8 mouse cellular contexts compared by ENCODE assay signal in the genomic region with DNA sequence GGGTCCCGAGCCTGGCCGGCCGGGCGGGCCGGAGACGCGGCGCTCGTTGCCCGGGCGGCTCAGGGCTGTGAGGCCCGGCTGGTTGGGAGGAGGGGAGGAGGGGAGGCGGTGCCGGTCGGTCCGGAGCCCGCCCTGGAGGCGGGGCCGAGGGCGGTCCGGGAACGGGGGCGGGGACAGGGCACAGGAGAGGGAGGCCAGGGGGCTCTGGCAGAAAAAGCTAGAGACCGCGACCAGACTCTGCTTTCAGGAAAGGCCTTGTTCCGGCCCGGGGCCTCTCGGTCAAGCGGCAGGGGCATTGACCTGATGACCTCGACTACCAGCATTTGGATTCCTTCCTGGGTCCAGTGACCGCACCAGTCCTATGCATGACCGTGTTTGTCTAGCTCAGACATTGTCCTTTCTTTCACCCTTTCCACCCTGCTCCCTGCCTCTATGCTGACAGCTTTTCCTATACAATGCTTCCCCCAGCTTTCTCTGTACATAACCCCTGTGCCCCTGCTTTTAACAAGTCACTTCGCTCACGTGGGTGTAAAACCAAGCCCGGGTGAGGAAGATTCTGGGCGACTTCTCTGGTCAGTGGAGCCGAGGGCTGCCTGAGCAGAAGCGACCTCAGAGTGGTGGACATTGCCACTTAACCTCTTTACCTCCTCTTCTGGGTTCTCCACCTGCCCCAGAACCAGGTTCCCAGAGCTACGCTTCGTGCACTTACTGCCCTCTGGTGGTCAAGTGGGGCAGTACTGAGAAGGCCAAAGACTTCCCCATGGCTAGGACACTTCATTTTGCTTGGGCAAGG. TPM values are rescaled to one million over a fixed set of nuclear protein-coding genes. Genes with fewer than 3 reads are reported as not detected.
DNase-seq lines count a peak whose midpoint lies in the region; ATAC-seq and TF ChIP-seq lines count a peak whose summit lies in the region.

No protein-coding gene starts in this region.

- no peaks in the 10 kb centered on the region for H3K79me2 ChIP-seq in myocyte (ENCODE audit: control insufficient read depth, insufficient read depth)

- peaks cover 7% of the 10 kb centered on the region for H3K4me1 ChIP-seq in embryonic facial prominence, embryonic 11.5 days (ENCODE audit: control insufficient read depth, insufficient read depth, low read length)
- H3K4me1 ChIP-seq in liver, embryonic 12.5 days, result peaks cover 50% of the 10 kb centered on the region
- H3K4me1 ChIP-seq in stomach, embryonic 16.5 days (ENCODE audit: control insufficient read depth, insufficient read depth, low read length), result peaks cover 19% of the 10 kb centered on the region

- H3K27me3 ChIP-seq in embryonic facial prominence, embryonic 11.5 days (ENCODE audit: control insufficient read depth, insufficient read depth, low read length), result no peaks in the 10 kb centered on the region
- no peaks in the 10 kb centered on the region; the same call in 1 of the 2 replicates for H3K27me3 ChIP-seq in liver, embryonic 12.5 days (replicated peaks)
- H3K27me3 ChIP-seq in myocyte (ENCODE audit: control insufficient read depth, insufficient read depth, insufficient read length), result no peaks in the 10 kb centered on the region
- H3K27me3 ChIP-seq in stomach, embryonic 16.5 days (ENCODE audit: control insufficient read depth, insufficient read depth, low read length), result no peaks in the 10 kb centered on the region

- no peaks in the 10 kb centered on the region for H3K9me3 ChIP-seq in embryonic facial prominence, embryonic 11.5 days (replicated peaks; ENCODE audit: control insufficient read depth, low read length)
- no peaks in the 10 kb centered on the region for H3K9me3 ChIP-seq in liver, embryonic 12.5 days (replicated peaks)
- H3K9me3 ChIP-seq in stomach, embryonic 16.5 days (replicated peaks; ENCODE audit: control insufficient read depth, low read length), result no peaks in the 10 kb centered on the region

- peak overlapping the region; percentile 70 for H3K27ac ChIP-seq in embryonic facial prominence, embryonic 11.5 days (replicated peaks; ENCODE audit: low read depth, low read length)
- peak overlapping the region; percentile 79 for H3K27ac ChIP-seq in liver, embryonic 12.5 days
- H3K27ac ChIP-seq in stomach, embryonic 16.5 days (ENCODE audit: low read length), result peak overlapping the region; percentile 61

- peak; percentile 74 for TF ChIP-seq POLR2A in myocyte (IDR thresholded peaks at IDR 0.05; ENCODE audit: insufficient read length, low read depth)

- peak overlapping the region; percentile 37 for H3ac ChIP-seq in myocyte (ENCODE audit: control insufficient read depth, insufficient read length)

- peak; percentile 94 for ATAC-seq in embryonic facial prominence, embryonic 11.5 days (replicated peaks; ENCODE audit: insufficient number of reproducible peaks, low FRiP score, low TSS enrichment, low read depth)
- ATAC-seq in liver, embryonic 12.5 days, result peak; percentile 94
- peak; percentile 97 for ATAC-seq in stomach, embryonic 16.5 days (ENCODE audit: insufficient read depth, low FRiP score)

- peak overlapping the region; percentile 58 for H3K9ac ChIP-seq in embryonic facial prominence, embryonic 11.5 days (replicated peaks; ENCODE audit: low read length)
- H3K9ac ChIP-seq in liver, embryonic 12.5 days, result peak overlapping the region; percentile 79
- H3K9ac ChIP-seq in stomach, embryonic 16.5 days (ENCODE audit: low read length), result peak overlapping the region; percentile 85

- H3K36me3 ChIP-seq in embryonic facial prominence, embryonic 11.5 days (replicated peaks; ENCODE audit: control insufficient read depth, insufficient read depth, low read depth, low read length), result no peaks in the 10 kb centered on the region
- peaks cover 17% of the 10 kb centered on the region for H3K36me3 ChIP-seq in liver, embryonic 12.5 days
- H3K36me3 ChIP-seq in myocyte (ENCODE audit: control insufficient read depth, insufficient read depth), result no peaks in the 10 kb centered on the region
- no peaks in the 10 kb centered on the region for H3K36me3 ChIP-seq in stomach, embryonic 16.5 days (ENCODE audit: control insufficient read depth, insufficient read depth, low read length)

- peak; percentile 87 for DNase-seq in B cell, adult 2 months
- DNase-seq in adrenal gland, postnatal 36 days, result peak; percentile 93 to 96
- DNase-seq in embryonic facial prominence, embryonic 11.5 days (ENCODE audit: low spot score), result peak; percentile 90
- peak; percentile 85 for DNase-seq in heart, adult 8-10 months (ENCODE audit: low spot score)
- peak; percentile 85 to 86 for DNase-seq in kidney, adult 8-10 months

- peak overlapping the region; percentile 81 for H3K4me2 ChIP-seq in embryonic facial prominence, embryonic 11.5 days (ENCODE audit: low read depth, low read length)
- H3K4me2 ChIP-seq in liver, embryonic 12.5 days, result peak overlapping the region; percentile 96
- peak overlapping the region; percentile 100 for H3K4me2 ChIP-seq in myocyte (ENCODE audit: low read depth)
- peak overlapping the region; percentile 78 for H3K4me2 ChIP-seq in stomach, embryonic 16.5 days (ENCODE audit: low read depth, low read length)

- peak overlapping the region; percentile 86 for H3K4me3 ChIP-seq in embryonic facial prominence, embryonic 11.5 days (ENCODE audit: low read depth, low read length)
- peak overlapping the region; percentile 67 for H3K4me3 ChIP-seq in liver, embryonic 12.5 days
- peak overlapping the region; percentile 41 for H3K4me3 ChIP-seq in myocyte
- H3K4me3 ChIP-seq in stomach, embryonic 16.5 days (replicated peaks; ENCODE audit: low read length), result peak overlapping the region; percentile 54

- under 1% methylated on average over 37 of the region's 40 CpGs for WGBS in embryonic facial prominence, embryonic 11.5 days
- WGBS in liver, embryonic 12.5 days (ENCODE audit: insufficient replicate concordance), result 1% methylated on average over 39 of the region's 40 CpGs
- under 1% methylated on average over 40 of the region's 40 CpGs for WGBS in stomach, embryonic 16.5 days

TF ChIP-seq in myocyte, 11 proteins besides CTCF, POLR2A, EP300 and RAD21:
- no peak for TF ChIP-seq E2F4 (IDR thresholded peaks at IDR 0.05; ENCODE audit: insufficient read depth)
- no peak for TF ChIP-seq POLR2AphosphoS2 (IDR thresholded peaks at IDR 0.05; ENCODE audit: insufficient read length, low read depth)
- no peak for TF ChIP-seq SRF (IDR thresholded peaks at IDR 0.05; ENCODE audit: control insufficient read depth, insufficient read length, low read depth)
- no peak for TF ChIP-seq REST (IDR thresholded peaks at IDR 0.05; ENCODE audit: insufficient read depth, insufficient read length)
- TF ChIP-seq TCF12 (IDR thresholded peaks at IDR 0.05; ENCODE audit: insufficient read depth, poor library complexity, severe bottlenecking), result no peak
- TF ChIP-seq CEBPB (IDR thresholded peaks at IDR 0.05; ENCODE audit: insufficient read depth, poor library complexity, severe bottlenecking), result no peak
- TF ChIP-seq USF1 (IDR thresholded peaks at IDR 0.05; ENCODE audit: low read depth), result no peak
- TF ChIP-seq MAX (IDR thresholded peaks at IDR 0.05; ENCODE audit: low read depth), result no peak
- TF ChIP-seq MYOG (IDR thresholded peaks at IDR 0.05; ENCODE audit: control insufficient read depth in 1 of 3, insufficient read depth in 1 of 3, insufficient read length in 2 of 3, low read depth in 2 of 3), result no peak
- no peak for TF ChIP-seq MYOD1 (IDR thresholded peaks at IDR 0.05; ENCODE audit: control insufficient read depth in 1 of 3, insufficient read length in 2 of 3, low read depth in 2 of 3)
- TF ChIP-seq TCF3 (IDR thresholded peaks at IDR 0.05; ENCODE audit: insufficient read length, low read depth), result no peak

RNA-seq across cellular contexts. Expression of a gene that starts 13.2 kb away (rescaled TPM):
- not detected for total RNA-seq in adrenal gland, postnatal 36 days (2021)
- polyA plus RNA-seq in embryonic facial prominence, embryonic 11.5 days (2014; fragmentation: Nextera tagmentation; extraction: Ambion mirVana), result not detected in 2 replicates
- not detected for total RNA-seq in heart, adult 8-10 months (2022)
- polyA plus RNA-seq in liver, embryonic 12.5 days (2016; fragmentation: Nextera tagmentation; extraction: Ambion mirVana), result 0.75 and 0.78 TPM in 2 replicates
- polyA plus RNA-seq in myocyte (2012; fragmentation: generic; extraction: Trizol), result 0.05 TPM
- polyA plus RNA-seq in stomach, embryonic 16.5 days (2015; fragmentation: Nextera tagmentation; extraction: Ambion mirVana), result 0.15 and 0.59 TPM in 2 replicates

RNA-seq across cellular contexts. Expression of a gene that starts 16.2 kb away (rescaled TPM):
- 10 to 100 TPM; 11.8 to 13.3 TPM for total RNA-seq in adrenal gland, postnatal 36 days (2021)
- polyA plus RNA-seq in embryonic facial prominence, embryonic 11.5 days (2014; fragmentation: Nextera tagmentation; extraction: Ambion mirVana), result 12.2 and 16.6 TPM in 2 replicates
- 1 to 10 TPM; 6.7 to 9.5 (median 8.8) TPM for total RNA-seq in heart, adult 8-10 months (2022)
- 7.7 and 8.2 TPM in 2 replicates for polyA plus RNA-seq in liver, embryonic 12.5 days (2016; fragmentation: Nextera tagmentation; extraction: Ambion mirVana)
- polyA plus RNA-seq in myocyte (2012; fragmentation: generic; extraction: Trizol), result 35.6 TPM
- polyA plus RNA-seq in stomach, embryonic 16.5 days (2015; fragmentation: Nextera tagmentation; extraction: Ambion mirVana), result 6.9 and 7.0 TPM in 2 replicates

RNA-seq across cellular contexts. Expression of a gene that starts 42.9 kb away (rescaled TPM):
- 10 to 100 TPM; 37.0 to 37.4 TPM for total RNA-seq in adrenal gland, postnatal 36 days (2021)
- polyA plus RNA-seq in embryonic facial prominence, embryonic 11.5 days (2014; fragmentation: Nextera tagmentation; extraction: Ambion mirVana), result 24.6 and 29.6 TPM in 2 replicates
- 10 to 100 TPM; 27.8 to 40.2 (median 33.7) TPM for total RNA-seq in heart, adult 8-10 months (2022)
- polyA plus RNA-seq in liver, embryonic 12.5 days (2016; fragmentation: Nextera tagmentation; extraction: Ambion mirVana), result 21.8 and 23.2 TPM in 2 replicates
- 162 TPM for polyA plus RNA-seq in myocyte (2012; fragmentation: generic; extraction: Trizol)
- polyA plus RNA-seq in stomach, embryonic 16.5 days (2015; fragmentation: Nextera tagmentation; extraction: Ambion mirVana), result 58.9 and 59.0 TPM in 2 replicates

RNA-seq across cellular contexts. Expression of a gene that starts 51.1 kb away (rescaled TPM):
- 100 to 1,000 TPM; 144 to 150 TPM for total RNA-seq in adrenal gland, postnatal 36 days (2021)
- 327 and 331 TPM in 2 replicates for polyA plus RNA-seq in embryonic facial prominence, embryonic 11.5 days (2014; fragmentation: Nextera tagmentation; extraction: Ambion mirVana)
- 10 to 100 TPM; 48.9 to 55.0 (median 49.4) TPM for total RNA-seq in heart, adult 8-10 months (2022)
- polyA plus RNA-seq in liver, embryonic 12.5 days (2016; fragmentation: Nextera tagmentation; extraction: Ambion mirVana), result 246 and 250 TPM in 2 replicates
- polyA plus RNA-seq in myocyte (2012; fragmentation: generic; extraction: Trizol), result 172 TPM
- 265 and 272 TPM in 2 replicates for polyA plus RNA-seq in stomach, embryonic 16.5 days (2015; fragmentation: Nextera tagmentation; extraction: Ambion mirVana)

Comparison
In these comparisons a context has a peak if more than half of its experiments do, and no peak if none do; other contexts are left out.
1. Peak in every context shown above with its lines: DNase-seq, ATAC-seq, H3K4me3 ChIP-seq and H3K27ac ChIP-seq.